Mouse (Mus musculus) MN1 (cell line): Measurements from ENCODE around the gene Pyroxd1.
"Not testable (repeated sequence)": the region's sequence is repeated elsewhere in the genome, so short reads cannot be mapped to it uniquely, and the experiment has no call there.

Experiments
- DNase-seq: peaks from one replicate; pipeline ENCODE4 v3.0.0-alpha.2; 2016; ENCODE audit warnings: low spot score

The Pyroxd1 gene

GRCm38 (mm10) chr6:142345440-142346038, at the start of gene Pyroxd1:
TSS of gene Pyroxd1 (plus strand) at chr6:142345654.
- DNase-seq = peak; percentile 92

DNA sequence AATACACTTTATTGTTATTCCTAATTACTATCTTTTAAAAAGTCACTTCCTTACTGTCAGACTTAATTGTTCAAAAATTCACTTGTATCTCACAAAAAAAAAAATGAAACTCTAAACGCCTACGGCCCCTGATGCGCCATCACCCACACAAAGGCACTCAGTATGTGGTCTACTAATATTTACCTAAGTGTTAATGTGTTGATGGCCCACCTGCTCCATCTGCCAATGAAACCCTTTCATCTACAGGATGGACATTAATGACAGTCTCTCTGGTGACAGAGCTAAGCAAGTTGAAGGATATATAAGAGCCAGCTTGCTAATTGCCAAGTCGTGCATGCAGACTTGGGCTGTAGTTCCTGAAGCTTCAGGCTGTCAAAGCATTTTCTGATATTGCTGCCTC, 47.4 kb upstream of the Pyroxd1 start, which contains the start of gene Iapp:
TSS of gene Iapp (plus strand) at position 326 of the 400 bp plus-strand sequence.
- no peak for DNase-seq

- DNase-seq = no peak
Observed at GRCm38 (mm10) chr6:142305076-142305475, 40.4 kb upstream of the Pyroxd1 start.

GRCm38 (mm10) chr6:142314285-142314684, 31.2 kb upstream of the Pyroxd1 start:
- no peak for DNase-seq

DNA sequence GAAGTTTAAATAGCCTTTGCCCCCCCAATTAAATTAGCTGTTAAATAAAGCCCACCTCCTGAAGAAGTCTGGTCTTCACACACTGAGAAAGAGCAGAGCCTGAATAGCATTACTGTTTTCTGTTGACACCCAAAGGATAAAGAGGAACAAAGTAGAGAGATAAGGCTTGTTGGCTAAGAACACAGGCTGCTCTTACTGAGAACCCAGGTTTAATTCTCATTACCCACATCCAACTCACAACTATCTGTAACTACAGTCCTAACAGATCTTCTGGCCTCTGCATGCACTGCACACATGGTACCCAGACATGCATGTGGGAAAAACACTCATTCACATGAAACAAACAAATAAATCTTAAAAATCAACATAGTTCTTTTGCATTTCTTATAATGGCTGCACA, 28.3 kb upstream of the Pyroxd1 start:
- DNase-seq = no peak

DNA sequence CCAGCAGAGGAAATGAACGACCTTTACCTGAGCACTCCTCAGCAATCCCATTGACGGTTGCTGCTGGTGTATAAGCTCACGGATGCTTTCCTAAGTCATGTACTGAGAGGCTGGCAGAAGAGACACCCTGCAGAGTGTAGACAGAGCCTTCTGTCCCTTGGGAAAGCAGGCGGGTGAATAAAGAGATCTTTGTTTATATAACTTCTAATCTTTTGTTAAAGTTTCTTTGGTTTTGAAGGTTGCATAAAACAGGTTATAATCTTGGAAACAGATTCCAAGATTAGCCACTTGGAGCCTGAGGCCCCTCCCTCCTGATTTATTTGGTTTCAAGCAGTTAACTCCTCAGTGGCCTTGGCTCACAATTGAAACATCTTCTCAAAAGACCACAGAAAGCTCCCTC, 22.6 kb upstream of the Pyroxd1 start, which contains the start of gene Slco1a5:
TSS of gene Slco1a5 (minus strand) at position 101 of the 400 bp plus-strand sequence.
- no peak for DNase-seq

GRCm38 (mm10) chr6:142326598-142326997, 18.9 kb upstream of the Pyroxd1 start:
- no peak for DNase-seq

DNA sequence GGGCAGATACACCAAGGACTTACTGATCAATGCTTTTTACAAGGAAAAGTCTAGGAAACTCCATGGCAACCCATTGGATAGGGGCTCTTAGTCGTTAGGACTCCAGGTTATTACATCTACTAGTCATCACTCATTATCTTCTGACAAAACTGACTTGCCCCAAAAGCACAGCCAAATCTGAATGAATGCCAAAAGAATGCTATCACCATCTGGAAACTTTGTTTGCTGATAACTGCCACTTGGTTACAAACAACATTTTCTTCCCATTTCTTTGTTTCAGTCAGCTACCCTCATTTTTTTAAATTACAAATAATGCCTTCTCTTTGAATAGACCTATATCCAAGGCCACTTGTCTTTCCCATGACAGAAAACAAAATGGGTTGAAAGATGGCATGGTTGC, 16.3 kb upstream of the Pyroxd1 start:
- DNase-seq = no peak

DNA sequence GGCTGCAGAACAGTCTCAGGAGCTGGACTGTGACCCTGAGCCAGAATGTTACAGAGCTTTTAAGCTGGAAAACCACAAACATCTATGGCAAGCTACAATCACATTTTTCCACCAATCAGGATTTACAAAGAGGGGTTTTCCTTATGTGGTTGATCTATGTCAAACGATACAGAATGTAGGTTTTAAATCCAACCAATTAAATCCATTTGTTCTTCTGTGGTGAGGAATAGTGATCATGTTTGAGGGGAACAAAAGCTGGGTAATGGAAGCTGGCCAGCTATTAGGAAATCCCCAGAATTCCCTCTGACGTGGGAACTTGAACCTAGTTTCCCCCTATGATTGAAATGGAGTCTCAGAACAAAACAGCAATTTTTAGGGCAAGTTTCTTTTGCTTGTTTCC, 6.5 kb upstream of the Pyroxd1 start:
- no peak for DNase-seq

GRCm38 (mm10) chr6:142339576-142339975, 5.9 kb upstream of the Pyroxd1 start:
- DNase-seq = no peak

DNA sequence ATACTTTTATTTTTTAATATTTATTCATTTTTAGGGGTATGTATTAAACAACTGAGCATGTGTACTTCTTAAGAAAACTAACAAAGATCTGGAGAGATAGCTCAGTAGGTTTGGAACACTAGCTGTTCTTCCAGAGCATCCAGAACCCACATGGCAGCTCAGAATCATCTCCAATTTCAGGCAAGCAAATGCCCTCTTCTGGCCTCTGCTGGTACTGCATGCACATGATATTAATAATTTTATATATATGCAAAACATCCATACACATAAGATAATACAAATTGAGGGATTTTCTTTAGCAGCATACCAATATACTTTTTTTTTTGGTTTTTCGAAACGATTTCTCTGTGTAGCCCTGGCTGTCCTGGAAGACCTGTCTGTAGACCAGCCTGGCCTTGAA, 1.9 kb upstream of the Pyroxd1 start:
- peak; percentile 20 for DNase-seq

DNA sequence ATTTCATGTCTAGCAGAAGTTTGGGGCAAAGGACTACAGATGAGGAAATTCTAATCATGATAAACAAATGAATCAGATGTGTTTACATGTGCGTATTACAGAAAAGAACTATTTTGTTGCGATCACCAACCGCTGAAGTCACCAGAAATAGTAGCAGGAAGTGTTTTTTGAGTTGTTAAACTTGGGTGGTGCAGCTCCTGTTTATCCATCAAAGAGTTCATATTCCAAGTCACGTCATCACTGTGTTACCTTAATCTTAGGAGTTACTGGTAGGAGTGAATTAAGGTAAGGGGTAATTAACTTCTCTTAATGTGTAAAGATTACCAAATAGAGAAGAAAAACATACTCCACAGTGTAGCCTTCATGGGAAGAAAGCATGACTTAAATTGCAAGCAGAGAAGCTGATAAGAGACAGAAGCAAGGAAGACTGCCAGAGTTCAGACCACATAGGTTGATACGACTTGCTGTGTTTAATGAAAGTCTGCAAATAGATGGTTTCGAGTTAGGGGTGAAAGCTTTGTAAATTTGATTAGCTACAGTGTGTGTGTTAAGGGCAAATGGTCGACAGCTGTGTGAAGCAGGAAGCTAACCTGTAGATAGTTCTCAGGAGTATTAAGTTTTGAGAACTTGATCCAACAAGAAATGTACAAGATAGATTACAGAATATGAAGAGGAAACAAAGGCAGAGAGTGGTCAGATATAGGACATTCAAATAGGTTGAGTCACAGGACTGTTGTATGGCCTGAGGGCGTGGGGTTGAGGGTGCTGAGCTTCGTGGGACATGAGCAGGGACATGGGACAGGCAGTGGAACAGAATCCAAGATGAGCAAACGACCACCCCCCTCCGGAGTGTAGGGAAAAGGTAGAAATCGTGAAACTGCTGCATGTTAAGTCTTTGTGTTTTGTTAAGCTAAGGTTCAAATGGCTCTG, 992 bp downstream of the Pyroxd1 start:
- DNase-seq = no peak

GRCm38 (mm10) chr6:142347431-142348385, 2.3 kb downstream of the Pyroxd1 start:
- DNase-seq = peak; percentile 19

DNA sequence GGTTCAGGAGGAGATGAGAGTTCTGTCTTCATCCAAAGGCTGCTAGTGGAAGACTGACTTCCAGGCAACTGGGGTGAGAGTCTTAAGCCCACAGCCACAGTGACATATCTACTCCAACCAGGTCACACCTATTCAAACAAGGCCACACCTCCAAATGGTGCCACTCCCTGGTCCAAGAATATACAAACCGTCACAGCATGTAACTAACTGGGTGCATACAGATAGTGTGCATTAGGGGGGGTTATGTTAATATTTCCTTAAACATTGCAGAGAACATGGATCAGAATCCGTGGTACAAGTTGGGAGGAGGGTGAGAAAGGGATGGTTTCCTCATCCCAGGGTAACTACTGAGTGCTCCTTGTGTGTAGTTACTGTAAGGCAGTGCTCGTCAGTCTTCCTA, 6.6 kb downstream of the Pyroxd1 start:
- DNase-seq = not testable (repeated sequence)

GRCm38 (mm10) chr6:142357106-142357505, 11.7 kb downstream of the Pyroxd1 start:
- no peak for DNase-seq

DNA sequence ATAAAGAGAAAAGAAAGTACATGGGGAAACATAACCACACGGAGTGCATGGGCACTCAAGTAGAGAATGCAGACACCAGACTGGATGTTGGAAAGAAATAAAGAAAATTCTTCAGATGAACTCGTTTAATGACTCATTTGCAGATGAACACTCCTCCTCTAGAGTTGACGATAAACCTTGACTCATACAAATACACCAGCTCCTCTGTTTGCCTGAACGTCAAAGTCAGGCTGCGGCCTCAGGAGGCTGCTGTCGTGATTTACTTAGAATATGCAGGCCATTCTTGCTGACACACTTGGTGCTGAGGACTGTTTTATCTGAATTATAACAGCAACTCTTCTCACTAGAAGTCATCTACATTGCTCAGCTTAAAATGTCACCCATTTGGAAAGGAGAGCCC, 16.6 kb downstream of the Pyroxd1 start:
- no peak for DNase-seq

DNA sequence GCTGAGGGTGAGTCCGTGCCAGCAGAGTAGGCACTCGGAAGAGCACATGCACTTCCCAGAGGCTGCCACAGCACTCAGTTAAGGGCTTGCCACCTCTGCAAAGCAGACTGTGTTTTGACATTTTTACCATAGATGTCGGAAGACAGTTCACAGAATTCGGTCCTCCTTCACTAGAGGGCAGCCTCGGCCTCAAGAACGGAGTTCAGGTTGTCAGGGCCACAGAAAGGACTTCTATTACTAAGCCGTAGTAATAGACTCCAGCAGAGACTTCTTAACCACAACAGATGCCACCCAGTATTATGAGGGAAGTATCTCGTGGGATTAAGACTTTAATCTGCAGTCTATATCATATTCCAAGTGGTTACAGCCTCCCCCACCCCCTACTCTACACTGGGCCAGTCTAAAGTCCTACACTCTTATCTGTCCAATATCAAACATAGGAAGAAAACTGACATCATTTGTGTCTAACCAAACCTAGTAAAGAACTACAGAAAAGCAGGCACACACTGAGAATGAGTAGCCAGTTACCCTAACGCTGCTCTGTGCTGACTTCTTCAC, 17.6 kb downstream of the Pyroxd1 start:
- DNase-seq = peak; percentile 52

DNA sequence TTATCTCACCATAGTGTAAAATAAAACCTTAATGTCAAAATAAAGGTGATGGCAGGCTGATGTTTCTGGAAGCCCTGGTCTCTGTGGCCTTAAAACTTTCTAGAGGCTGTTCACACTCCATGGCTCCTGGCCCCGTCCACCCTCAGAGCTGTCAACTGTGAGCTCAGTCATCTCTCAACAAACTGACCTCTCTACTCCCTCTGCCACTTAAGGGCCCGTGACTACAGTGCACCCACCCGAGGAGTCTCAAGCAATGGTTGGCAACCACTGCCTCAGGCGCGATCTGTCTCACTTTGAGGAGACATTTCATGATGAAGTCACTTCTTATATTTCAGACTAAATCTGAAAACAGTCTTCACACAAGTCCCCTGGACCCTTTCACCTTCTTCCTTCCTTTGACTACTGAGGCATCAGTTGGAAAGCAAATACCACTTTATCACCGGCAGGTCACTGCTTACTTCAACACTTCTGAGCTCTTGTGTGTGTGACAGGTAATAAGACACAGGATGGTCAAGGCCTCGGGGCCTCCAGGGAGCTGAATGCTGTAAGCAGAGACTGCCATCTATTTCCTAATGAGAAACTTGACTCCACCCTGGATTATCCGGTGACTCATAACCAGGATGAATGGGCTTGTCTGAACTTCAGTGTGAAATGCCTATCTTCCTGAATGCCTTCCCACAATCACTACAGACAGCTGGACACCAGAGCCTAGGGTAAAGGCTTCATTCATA, 20.5 kb downstream of the Pyroxd1 start:
- DNase-seq = peak; percentile 30

GRCm38 (mm10) chr6:142366473-142367018, 21.1 kb downstream of the Pyroxd1 start:
- no peak for DNase-seq

- no peak for DNase-seq
Observed at GRCm38 (mm10) chr6:142367565-142367964, 22.1 kb downstream of the Pyroxd1 start.

- no peak for DNase-seq
Observed at GRCm38 (mm10) chr6:142369568-142369967, 24.1 kb downstream of the Pyroxd1 start.
